Comparison of ENCODE assay signal across 14 mouse cellular contexts in genomic region chr12:83532966-83533365, GRCm38 (mm10).
"Had no signal": no experiment of that assay in that cellular context is flagged by ENCODE, and none has a peak within 500 bp of the region (broad histone marks: within the 10 kb centered on the region; RNA-seq: fewer than 3 reads in every experiment).

No protein-coding gene starts in this region.

- H3K4me3 ChIP-seq: kidney, embryonic 15.5 days; left cerebral cortex, adult 2 months; limb, embryonic 12.5 days; liver, embryonic 13.5 days; midbrain, embryonic 13.5 days; myocyte; neural tube, embryonic 12.5 days; stomach, embryonic 15.5 days had no signal

- DNase-seq: kidney, postnatal 14 days; liver; liver, embryonic 13.5 days; liver, postnatal 0 days; lung, postnatal 36 days; thymus, adult 2 months; thymus, postnatal 25 days had no signal

- H3K4me1 ChIP-seq: liver, embryonic 13.5 days had no signal

- H3K27ac ChIP-seq: kidney, embryonic 15.5 days; limb, embryonic 12.5 days; liver, embryonic 13.5 days; midbrain, embryonic 13.5 days; neural tube, embryonic 12.5 days; stomach, embryonic 15.5 days had no signal

- H3K9ac ChIP-seq: kidney, embryonic 15.5 days; limb, embryonic 12.5 days; liver, embryonic 13.5 days; liver, postnatal 0 days; midbrain, embryonic 13.5 days; neural tube, embryonic 12.5 days; stomach, embryonic 15.5 days had no signal

- H3K4me2 ChIP-seq: kidney, embryonic 15.5 days; limb, embryonic 12.5 days; liver, embryonic 13.5 days; midbrain, embryonic 13.5 days; neural tube, embryonic 12.5 days; stomach, embryonic 15.5 days had no signal

- H3K9me3 ChIP-seq: kidney, embryonic 15.5 days; limb, embryonic 12.5 days; liver, embryonic 13.5 days; midbrain, embryonic 13.5 days; neural tube, embryonic 12.5 days; stomach, embryonic 15.5 days had no signal

- H3K27me3 ChIP-seq: kidney, embryonic 15.5 days; limb, embryonic 12.5 days; liver, embryonic 13.5 days; midbrain, embryonic 13.5 days; neural tube, embryonic 12.5 days; stomach, embryonic 15.5 days had no signal

- ATAC-seq: liver, postnatal 0 days; midbrain, embryonic 13.5 days had no signal
